Mouse (Mus musculus): ENCODE results near the gene Ddrgk1.

Gene Ddrgk1

DNA sequence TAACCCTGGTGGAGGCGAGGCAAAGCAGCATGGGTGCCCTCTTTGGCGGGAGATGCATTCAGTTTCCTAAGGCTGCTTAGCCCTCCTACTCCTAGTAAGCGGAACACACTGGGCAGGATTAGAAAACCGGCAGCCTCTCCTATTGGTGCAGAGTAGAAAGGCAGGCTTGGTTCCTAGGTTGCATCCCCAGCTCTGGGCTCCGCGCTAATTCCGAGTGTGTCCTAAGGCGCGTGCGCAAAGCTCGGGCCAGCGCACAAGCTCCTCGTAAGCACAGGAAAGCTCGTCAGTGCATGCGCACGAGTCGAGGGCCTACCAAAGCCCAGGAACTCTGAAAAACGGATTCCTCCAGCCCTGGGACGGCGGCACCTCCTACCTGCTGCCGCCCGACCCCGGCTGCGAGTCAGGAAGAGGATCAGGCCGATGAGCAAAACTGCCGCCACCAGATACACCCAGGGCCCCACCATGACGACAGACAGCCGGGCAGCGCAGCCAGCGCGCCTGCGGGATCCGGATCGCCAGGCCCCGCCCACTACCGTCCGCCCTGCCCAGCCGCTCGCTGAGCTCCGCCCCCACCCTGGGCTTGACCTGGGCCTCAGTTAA is at the start of gene Ddrgk1:
TSS of gene Ddrgk1 (minus strand) at position 558 of the 600 bp plus-strand sequence.
- in situ Hi-C loops (cut with MboI; ENCODE audit: unreplicated experiment in 2 of 2): loop anchor here (10.0 kb wide), 2 partner anchors 101 to 239 kb away; partner anchors contain the start of genes Pced1a (in 1 of the 2) and Vps16 (in 1 of the 2)

DNA sequence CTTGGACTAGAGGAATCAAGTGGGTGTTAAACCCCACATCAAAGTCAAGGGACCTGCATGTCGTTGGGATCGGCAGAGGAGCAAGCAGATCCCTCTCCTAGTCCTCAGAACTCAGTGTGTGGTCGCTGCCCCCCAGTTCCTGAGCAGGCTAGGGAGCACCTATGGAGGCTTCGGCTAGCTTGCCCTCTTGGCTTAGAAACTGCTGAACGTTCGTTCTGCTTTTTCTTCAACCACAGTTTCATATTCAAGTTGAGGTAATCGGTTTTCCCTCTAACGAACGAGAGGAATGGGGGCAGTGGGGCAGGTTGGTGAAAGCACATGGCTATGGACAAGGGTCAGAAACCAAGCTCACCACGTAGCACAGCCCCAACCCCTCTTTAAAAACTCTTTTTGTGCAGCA is 42.6 kb upstream of the Ddrgk1 start:
- in situ Hi-C loops (cut with MboI; ENCODE audit: unreplicated experiment in 2 of 2): no loop called here

GRCm38 (mm10) chr2:130706602-130707001 is 42.1 kb upstream of the Ddrgk1 start:
- in situ Hi-C loops (cut with MboI; ENCODE audit: unreplicated experiment in 2 of 2): no loop called here

DNA sequence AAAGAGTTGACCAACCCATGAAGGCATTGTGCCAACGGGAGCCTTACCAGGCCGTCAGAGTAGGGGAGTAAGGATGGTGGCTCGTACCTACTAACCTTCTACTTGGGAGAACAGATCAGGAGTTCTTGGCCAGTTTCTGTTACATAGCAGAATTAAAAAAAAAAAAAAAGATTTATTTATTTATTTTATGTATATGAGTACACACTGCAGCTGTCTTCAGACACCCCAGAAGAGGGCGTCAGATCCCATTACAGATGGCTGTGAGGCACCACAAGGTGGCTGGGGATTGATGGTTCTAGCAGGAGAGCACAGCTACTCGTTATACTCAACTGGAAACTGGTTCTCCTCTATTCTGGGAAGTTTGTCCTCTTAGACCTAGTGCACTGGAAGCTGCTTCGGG is 40.7 kb upstream of the Ddrgk1 start:
- in situ Hi-C loops (cut with MboI; ENCODE audit: unreplicated experiment in 2 of 2): no loop called here

DNA sequence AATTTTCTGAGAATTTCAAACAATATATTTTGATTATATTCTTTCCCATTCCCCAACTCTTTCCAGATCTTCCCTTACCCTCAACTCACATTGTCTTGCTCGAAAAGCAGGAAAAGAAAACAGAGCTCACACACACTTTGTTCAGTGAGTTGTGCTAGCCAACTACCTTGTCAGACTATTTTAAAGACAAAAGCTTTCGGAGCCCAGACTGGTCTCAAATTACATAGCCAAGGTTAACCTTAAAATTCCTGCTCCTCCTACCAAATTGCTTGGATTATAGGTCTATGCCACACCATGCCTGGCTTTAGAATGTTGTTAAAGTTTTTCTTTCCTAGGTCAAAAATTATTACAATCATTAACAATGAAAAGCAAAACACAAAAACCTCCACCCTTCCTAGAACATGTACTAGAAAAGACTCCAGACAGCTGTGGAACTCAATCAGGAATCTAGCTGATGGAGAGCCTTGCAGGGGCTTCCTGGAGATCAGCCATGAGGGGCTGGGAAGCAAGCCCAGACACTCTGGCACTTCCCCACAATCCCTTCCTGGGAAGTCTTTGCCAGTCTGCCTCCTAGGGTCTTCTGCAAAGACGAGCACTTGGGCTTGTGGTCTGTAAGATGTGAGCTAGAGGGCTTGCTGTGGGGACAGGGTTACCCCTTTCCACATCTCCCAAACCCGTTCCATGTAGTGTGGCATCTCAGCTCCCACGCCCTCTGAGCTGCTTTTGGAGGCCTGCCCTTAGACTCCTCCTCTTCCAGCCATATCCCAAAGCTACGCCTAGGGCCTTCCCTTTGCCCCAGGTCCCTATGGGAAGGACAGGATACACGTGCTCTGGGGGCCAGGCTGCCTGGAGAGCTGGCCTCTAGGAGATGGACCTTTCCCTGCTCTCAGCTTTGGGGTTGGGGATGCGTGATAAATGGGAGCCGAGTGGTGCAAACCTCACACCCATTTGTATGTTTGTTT is 39.9 kb upstream of the Ddrgk1 start:
- in situ Hi-C loops (cut with MboI; ENCODE audit: unreplicated experiment in 2 of 2): no loop called here

- in situ Hi-C loops (cut with MboI; ENCODE audit: unreplicated experiment in 2 of 2): no loop called here
Observed at GRCm38 (mm10) chr2:130697821-130698266, 33.4 kb upstream of the Ddrgk1 start.

- in situ Hi-C loops (cut with MboI; ENCODE audit: unreplicated experiment in 2 of 2): no loop called here
Observed at GRCm38 (mm10) chr2:130697153-130697810, 32.8 kb upstream of the Ddrgk1 start, which contains the start of gene Slc4a11. Gene Slc4a11, minus strand, starts transcription at chr2:130697519.

DNA sequence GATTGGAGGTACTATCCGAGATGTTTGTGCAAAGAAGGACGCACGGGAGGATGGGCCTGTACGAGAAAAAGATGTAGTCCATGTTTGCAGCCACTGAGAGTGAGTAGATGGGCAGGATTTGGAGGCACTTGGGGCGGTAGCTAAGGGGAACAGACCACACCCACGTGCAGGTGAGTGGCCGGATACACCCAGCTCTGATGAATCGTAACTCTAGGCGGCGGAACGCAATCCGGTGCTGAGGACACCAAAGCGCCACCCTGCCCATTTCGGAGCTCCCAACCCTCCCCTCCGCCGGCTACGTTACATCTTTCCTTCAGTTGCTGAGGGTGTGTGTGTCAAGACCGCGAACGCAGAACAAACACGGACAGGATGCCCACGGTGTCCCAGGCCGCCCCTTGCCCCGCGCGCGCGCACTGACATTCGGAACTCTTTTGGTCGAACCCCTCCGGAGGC is 32.3 kb upstream of the Ddrgk1 start:
- in situ Hi-C loops (cut with MboI; ENCODE audit: unreplicated experiment in 2 of 2): no loop called here

GRCm38 (mm10) chr2:130693563-130693962 is 29.1 kb upstream of the Ddrgk1 start:
- in situ Hi-C loops (cut with MboI; ENCODE audit: unreplicated experiment in 2 of 2): no loop called here

DNA sequence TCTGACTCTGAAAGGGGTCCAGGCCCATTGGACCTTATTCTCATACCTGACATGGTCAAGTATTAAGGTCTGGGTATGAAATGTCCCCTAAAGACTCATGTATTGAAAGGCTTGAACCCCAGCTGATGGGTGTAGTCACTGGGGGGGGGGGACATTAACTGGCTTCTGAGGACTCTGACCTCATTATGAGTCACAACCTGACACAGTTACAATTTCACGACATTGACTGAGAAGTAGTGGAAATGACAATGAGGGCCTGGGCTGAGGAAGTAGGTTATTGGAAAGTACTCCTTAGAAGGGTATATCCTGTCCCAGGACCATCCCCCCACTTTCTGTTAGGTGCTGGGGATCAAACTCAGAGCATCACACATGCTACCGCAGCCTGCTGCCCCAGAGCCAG is 24.6 kb upstream of the Ddrgk1 start:
- in situ Hi-C loops (cut with MboI; ENCODE audit: unreplicated experiment in 2 of 2): no loop called here

GRCm38 (mm10) chr2:130685426-130685825 is 21.0 kb upstream of the Ddrgk1 start:
- in situ Hi-C loops (cut with MboI; ENCODE audit: unreplicated experiment in 2 of 2): no loop called here

GRCm38 (mm10) chr2:130681531-130681930 is 17.1 kb upstream of the Ddrgk1 start:
- in situ Hi-C loops (cut with MboI; ENCODE audit: unreplicated experiment in 2 of 2): no loop called here

DNA sequence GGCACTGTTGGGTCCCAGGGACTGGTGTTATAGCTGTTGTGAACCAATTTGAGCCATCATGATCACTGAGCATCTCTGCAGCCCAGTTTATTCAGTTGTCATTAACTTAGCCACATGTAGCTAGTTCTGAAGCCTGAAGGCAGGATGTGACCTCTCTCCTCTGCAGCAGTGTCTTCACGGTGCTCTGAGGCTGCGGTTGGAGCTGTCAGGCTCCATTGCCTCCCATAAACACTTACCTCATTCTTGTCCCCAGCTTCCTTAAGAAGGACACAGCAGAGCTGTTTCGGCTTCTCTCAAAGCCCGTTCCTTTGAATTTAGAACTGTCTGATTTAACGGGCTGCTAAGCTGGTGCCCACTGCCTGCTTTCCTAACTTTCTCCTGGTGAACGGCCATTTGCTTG is 15.4 kb upstream of the Ddrgk1 start:
- in situ Hi-C loops (cut with MboI; ENCODE audit: unreplicated experiment in 2 of 2): loop anchor here in 1 of 2 experiments (5.0 kb wide), 1 partner anchor 32 kb away; no protein-coding TSS in a partner anchor

- in situ Hi-C loops (cut with MboI; ENCODE audit: unreplicated experiment in 2 of 2): loop anchor here in 1 of 2 experiments (5.0 kb wide), 1 partner anchor 33 kb away; no protein-coding TSS in a partner anchor
Observed at GRCm38 (mm10) chr2:130679154-130679553, 14.7 kb upstream of the Ddrgk1 start.

- in situ Hi-C loops (cut with MboI; ENCODE audit: unreplicated experiment in 2 of 2): loop anchor here in 1 of 2 experiments (5.0 kb wide), 1 partner anchor 35 kb away; no protein-coding TSS in a partner anchor
Observed at GRCm38 (mm10) chr2:130677211-130677610, 12.8 kb upstream of the Ddrgk1 start.

- in situ Hi-C loops (cut with MboI; ENCODE audit: unreplicated experiment in 2 of 2): loop anchor here (5.0 to 10.0 kb wide), 4 partner anchors 35 to 243 kb away; partner anchors contain the start of genes Fastkd5 (in 1 of the 2), Pced1a (in 1 of the 2), Ubox5 (in 1 of the 2) and Vps16 (in 1 of the 2)
Observed at GRCm38 (mm10) chr2:130667559-130667958, 3.1 kb upstream of the Ddrgk1 start, which contains the start of gene Itpa. Gene Itpa, plus strand, starts transcription at chr2:130667610.

- in situ Hi-C loops (cut with MboI; ENCODE audit: unreplicated experiment in 2 of 2): loop anchor here (10.0 kb wide), 2 partner anchors 101 to 239 kb away; partner anchors contain the start of genes Pced1a (in 1 of the 2) and Vps16 (in 1 of the 2)
Observed at GRCm38 (mm10) chr2:130663342-130663741, 1.1 kb downstream of the Ddrgk1 start.

- in situ Hi-C loops (cut with MboI; ENCODE audit: unreplicated experiment in 2 of 2): no loop called here
Observed at GRCm38 (mm10) chr2:130658530-130658929, 5.9 kb downstream of the Ddrgk1 start.

DNA sequence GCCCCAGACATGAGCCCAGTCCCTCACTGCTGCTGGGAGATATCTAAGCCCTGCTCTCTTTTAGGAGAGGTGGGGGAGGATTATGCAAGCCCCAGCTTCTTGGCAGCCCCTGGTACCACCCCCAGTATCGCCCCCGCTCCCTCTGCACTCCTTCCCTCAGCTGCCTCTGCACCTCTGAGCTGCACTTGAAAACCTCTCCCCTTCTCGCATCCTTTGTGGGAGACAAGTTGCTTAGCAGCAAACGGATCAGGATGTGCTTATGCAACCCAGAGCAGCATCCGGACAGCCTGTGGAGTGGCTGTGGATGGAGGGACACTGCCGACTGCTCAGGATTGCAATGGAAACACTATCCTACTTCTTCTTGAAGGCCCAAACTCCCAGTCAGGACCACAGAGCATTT is 6.9 kb downstream of the Ddrgk1 start:
- in situ Hi-C loops (cut with MboI; ENCODE audit: unreplicated experiment in 2 of 2): no loop called here

DNA sequence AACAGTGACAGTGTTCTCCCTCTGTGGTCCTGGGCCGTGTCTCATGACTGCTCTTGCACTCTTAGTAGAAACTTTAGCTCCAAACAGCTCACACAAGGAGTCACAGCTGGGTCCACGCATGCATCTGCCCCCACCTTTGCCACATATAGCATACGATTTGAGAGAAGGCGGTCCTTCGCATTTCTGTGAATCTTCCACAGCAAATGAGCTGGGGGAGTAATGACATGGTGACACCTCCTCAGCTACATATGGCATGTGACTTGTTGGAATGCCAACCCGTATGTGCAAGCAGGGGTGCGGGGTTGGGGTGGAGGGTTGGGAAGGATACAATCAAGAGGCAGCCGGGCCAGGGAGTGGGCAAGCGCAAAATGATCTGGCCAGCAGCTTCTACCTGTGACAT is 7.9 kb downstream of the Ddrgk1 start:
- in situ Hi-C loops (cut with MboI; ENCODE audit: unreplicated experiment in 2 of 2): no loop called here
